Mouse (Mus musculus) lung, adult 2 months (tissue): ENCODE data around the gene Cmtm7.

Source experiments
- CTCF ChIP-seq: fragments of 200-500 bp; IDR thresholded peaks from 2 replicates; pipeline ENCODE4 v1.5.1; 2011; ENCODE audit warnings: mild to moderate bottlenecking, low read length, control low read depth; ENCODE audit not compliant: insufficient read depth
- POLR2A ChIP-seq: fragments of 200-500 bp; IDR thresholded peaks from 2 replicates; pipeline ENCODE4 v1.6.1; 2011; ENCODE audit warnings: low read depth, mild to moderate bottlenecking, control low read depth, low read length, borderline replicate concordance; ENCODE audit errors: extremely low read depth

DNA sequence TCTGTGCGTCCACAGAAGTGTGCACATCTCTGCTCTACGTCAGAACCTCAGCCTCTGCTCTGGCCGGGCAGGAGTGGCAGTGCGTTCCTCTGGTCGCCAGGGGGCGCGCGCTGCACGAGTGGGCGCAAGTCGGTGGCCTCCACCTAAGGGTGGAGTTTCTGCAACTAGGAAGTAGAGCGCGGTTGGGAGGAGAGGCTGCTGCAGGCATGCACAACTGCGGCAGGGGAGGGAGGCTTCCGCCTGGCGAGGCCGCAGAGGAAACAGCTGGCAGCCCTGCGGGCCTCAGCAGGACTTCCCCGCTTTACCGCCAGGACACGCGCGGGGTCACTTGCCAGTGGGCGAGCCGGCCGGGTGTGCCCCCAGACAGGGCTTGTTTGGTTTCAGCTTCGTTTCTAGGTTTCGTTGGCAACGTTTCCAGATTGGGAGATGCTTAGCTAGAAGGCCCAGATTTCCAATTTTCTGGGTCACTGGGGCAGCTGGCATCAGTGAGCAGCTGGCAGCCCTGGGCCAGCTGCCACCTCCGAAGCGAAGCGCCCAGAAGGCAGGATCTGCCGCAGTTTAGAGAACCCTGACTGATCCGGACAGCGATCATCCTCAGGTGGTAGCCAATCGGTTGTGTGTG is 28.7 kb downstream of the Cmtm7 start:
- TF ChIP-seq CTCF (peak; percentile 73), POLR2A (peak; percentile 57; the same call in 1 of the 2 replicates)
